Mouse (Mus musculus) midbrain, embryonic 11.5 days (tissue): ENCODE data around the gene Dmwd. TPM values are rescaled to one million over a fixed set of nuclear protein-coding genes. Genes with fewer than 3 reads are reported as not detected.

Experiments used
- ATAC-seq: fragments of 200-750 bp; cut with Nextera tagmentation; 2 replicates; pipeline ENCODE4 v1.8.0; 2017; ENCODE audit warnings: moderate TSS enrichment, moderate library complexity; ENCODE audit not compliant: low FRiP score
- DNase-seq: peaks from one replicate; pipeline ENCODE4 v3.0.0; 2015; ENCODE audit warnings: low spot score; ENCODE audit errors: missing footprints
- H3K27ac ChIP-seq: fragments of 300-500 bp; sonication (generic); 2 replicates; pipeline ENCODE4 v1.5.1; 2014; ENCODE audit warnings: low read depth, low read length
- H3K27me3 ChIP-seq: fragments of 300-500 bp; sonication (generic); 2 replicates; pipeline ENCODE4 v1.6.1; 2014; ENCODE audit warnings: mild to moderate bottlenecking, low read length, moderate library complexity, mixed read lengths; ENCODE audit not compliant: control insufficient read depth, insufficient read depth
- H3K36me3 ChIP-seq: fragments of 300-500 bp; sonication (generic); 2 replicates; pipeline ENCODE4 v1.6.1; 2014; ENCODE audit warnings: mild to moderate bottlenecking, low read length, moderate library complexity, mixed read lengths; ENCODE audit not compliant: control insufficient read depth, insufficient read depth
- H3K4me1 ChIP-seq: fragments of 300-500 bp; sonication (generic); 2 replicates; pipeline ENCODE4 v1.6.1; 2014; ENCODE audit warnings: low read length; ENCODE audit not compliant: control insufficient read depth, insufficient read depth
- H3K4me2 ChIP-seq: fragments of 300-500 bp; sonication (generic); 2 replicates; pipeline ENCODE4 v1.6.1; 2014; ENCODE audit warnings: mild to moderate bottlenecking, moderate library complexity
- H3K4me3 ChIP-seq: fragments of 300-500 bp; sonication (generic); 2 replicates; pipeline ENCODE4 v1.5.1; 2014; ENCODE audit warnings: low read depth, low read length
- H3K9ac ChIP-seq: fragments of 300-500 bp; sonication (generic); 2 replicates; pipeline ENCODE4 v1.6.1; 2014; ENCODE audit warnings: low read length
- H3K9me3 ChIP-seq: fragments of 300-500 bp; sonication (generic); 2 replicates; pipeline ENCODE4 v1.6.1; 2016; ENCODE audit warnings: low read length; ENCODE audit not compliant: control insufficient read depth
- WGBS: fragments of 180-500 bp; shearing (Covaris S2); extraction: QIAGEN DNeasy Blood & Tissue Kit; methylation state at CpG from one replicate; pipeline ENCODE4 v1.1.7; 2014; 5-methylcytosine and 5-hydroxymethylcytosine counted together
- polyA plus RNA-seq: library from polyadenylated mRNA; unstranded; fragments of >200 nt; fragmentation: Nextera tagmentation; extraction: Ambion mirVana; gene quantifications from 2 replicates; pipeline ENCODE4 v1.2.1, GENCODE M21; 2014

Dmwd gene
- 15.2 and 16.9 TPM in 2 replicates for polyA plus RNA-seq

DNA sequence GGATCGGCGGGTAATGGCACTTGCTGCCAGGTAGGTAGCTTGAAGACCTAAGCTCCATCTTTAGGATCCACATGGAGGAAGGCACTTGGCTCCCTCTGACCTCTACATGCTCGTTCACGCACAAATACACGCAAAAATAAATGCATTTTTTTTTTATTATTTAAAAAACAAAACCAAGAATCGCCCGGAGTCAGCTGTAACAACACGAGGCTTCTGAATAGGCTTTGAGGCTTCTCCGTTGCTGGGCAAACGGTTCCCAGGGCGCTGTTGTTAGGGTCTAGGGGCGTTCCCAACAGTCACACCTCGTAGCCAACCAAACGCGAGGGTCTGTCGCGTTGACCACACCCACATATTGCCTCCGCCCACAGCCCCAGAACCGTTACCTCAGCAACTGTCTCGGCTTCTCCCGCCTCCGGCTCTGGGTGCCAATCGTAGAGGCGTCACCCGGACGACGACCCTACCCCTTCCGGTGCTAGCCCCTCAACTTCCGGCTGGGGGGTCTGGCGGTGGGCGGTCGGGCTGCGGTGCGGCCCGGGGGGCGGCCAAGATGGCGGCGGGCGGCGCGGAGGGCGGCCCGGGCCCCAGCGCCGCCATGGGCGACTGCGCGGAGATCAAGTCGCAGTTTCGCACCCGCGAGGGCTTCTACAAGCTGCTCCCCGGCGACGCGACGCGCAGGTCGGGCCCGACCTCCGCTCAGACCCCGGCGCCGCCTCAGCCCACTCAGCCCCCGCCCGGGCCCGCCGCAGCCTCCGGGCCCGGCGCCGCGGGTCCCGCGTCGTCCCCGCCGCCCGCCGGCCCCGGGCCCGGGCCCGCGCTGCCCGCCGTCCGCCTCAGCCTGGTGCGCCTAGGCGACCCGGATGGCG lies at the start of gene Dmwd:
TSS of gene Dmwd (plus strand) at position 505 of the 863 bp plus-strand sequence.
- Histone ChIP-seq H3K27me3 (no peaks in the 10 kb centered on the region), H3K36me3 (peaks cover 20% of the 10 kb centered on the region), H3K27ac (peak within 1 kb of the TSS; percentile 32; the same call in 1 of the 2 replicates), H3K9me3 (no peaks in the 10 kb centered on the region), H3K4me1 (peaks cover 13% of the 10 kb centered on the region), H3K4me2 (peak within 1 kb of the TSS; percentile 62), H3K9ac (peak within 1 kb of the TSS; percentile 96), H3K4me3 (peak within 1 kb of the TSS; percentile 94)
- 1% methylated on average over 75 of the region's 91 CpGs for WGBS
- ATAC-seq (peak; percentile 99), DNase-seq (peak; percentile 100)

DNA sequence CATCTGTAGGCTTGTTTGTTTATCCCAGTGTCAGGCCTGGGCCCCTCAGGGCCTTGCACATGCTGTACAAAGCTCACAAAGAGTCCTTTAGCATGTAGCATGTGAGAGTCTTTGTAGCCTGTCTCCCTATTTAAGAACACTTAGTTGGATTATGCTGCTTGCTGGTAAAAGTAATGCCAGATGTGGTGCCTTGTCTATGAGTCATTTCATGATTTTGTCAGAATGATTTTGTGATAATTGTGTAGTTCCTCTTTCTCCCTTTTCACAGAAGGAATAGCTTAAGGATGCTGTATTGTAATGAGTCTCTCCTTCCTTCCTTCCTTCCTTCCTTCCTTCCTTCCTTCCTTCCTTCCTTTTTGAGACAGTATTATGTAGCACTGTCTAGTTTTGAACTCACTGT lies 48.0 kb upstream of the Dmwd start:
- Histone ChIP-seq H3K9me3 (no peaks in the 10 kb centered on the region), H3K9ac (no peak overlapping the region), H3K4me2 (no peak overlapping the region), H3K36me3 (peaks cover 20% of the 10 kb centered on the region), H3K27me3 (peaks cover 8% of the 10 kb centered on the region), H3K27ac (no peak overlapping the region), H3K4me1 (peaks cover 7% of the 10 kb centered on the region), H3K4me3 (no peak overlapping the region)
- ATAC-seq (no peak), DNase-seq (no peak)

DNA sequence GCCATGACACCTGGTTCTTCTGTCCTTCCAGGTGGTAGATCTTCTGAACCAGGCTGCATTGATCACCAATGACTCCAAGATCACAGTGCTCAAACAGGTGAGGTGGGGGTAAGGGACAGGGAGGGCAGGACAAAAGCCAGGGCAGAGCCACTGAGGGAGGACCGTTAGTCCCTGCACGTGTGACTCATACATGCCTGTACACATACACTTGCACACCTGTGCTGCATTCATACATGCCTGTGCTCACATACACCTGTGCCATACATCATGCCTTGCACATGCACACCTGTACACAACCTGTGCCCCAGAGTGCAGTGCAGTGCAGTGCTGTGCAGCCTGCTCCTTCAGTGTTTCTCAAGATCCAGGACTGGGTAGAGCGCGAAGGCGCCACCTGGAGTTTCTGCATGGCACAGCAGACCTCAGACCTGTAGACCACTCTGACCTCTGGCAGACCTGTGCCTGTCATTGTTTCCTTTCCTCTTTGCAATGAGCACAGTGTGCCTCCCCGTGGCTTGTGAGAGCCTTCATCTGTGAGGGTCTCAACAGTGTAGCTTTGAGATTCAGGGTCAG lies 46.9 kb upstream of the Dmwd start:
- Histone ChIP-seq H3K9ac (no peak overlapping the region), H3K4me3 (no peak overlapping the region), H3K36me3 (peaks cover 22% of the 10 kb centered on the region), H3K9me3 (no peaks in the 10 kb centered on the region), H3K27ac (no peak overlapping the region), H3K27me3 (no peaks in the 10 kb centered on the region), H3K4me2 (no peak overlapping the region), H3K4me1 (peaks cover 7% of the 10 kb centered on the region)
- ATAC-seq (peak; percentile 20), DNase-seq (peak; percentile 95)
- WGBS: 65% methylated on average over 6 of the region's 6 CpGs

DNA sequence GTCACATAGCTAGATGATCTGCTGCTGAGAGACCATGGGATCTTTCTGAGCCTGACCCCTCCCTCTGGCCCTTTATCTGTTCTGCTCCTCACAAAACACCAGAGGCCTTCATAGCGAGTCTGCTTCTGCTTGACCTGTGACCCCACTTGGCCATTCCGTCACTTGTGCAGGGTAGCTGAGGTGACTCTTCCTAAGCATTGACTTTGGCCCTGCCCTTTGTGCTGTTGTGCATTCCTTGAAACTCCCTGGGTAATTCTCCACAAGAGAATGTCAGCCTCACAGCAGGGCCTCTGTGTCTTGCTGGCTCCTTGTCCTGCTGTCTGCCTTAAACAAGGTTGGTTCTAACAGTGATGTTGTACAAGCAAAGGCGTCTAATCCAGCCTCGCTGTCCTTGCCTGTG lies 44.4 kb upstream of the Dmwd start:
- H3K9me3 ChIP-seq: no peaks in the 10 kb centered on the region
- 35% methylated on average over 4 of the region's 4 CpGs for WGBS

DNA sequence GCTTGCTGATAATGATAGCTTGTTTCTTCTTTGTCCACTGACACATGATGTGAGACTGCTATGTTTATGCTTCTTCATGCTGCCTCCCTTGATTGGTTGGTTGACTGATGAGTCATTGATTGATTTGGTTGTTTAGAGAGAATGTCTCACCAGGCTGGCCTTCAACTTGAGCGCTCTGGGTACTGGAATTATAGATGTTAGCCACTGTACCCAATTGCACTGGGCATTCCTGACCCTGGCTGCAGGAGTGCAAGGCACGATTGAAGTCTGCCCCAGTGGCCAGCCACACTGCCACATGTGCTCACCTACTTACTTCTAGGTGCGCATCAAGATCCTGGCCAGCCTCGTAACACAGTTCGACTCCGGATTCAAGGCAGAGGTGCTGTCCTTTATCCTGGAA lies 31.4 kb upstream of the Dmwd start:
- H3K4me1 ChIP-seq: no peaks in the 10 kb centered on the region
- no peaks in the 10 kb centered on the region for H3K27me3 ChIP-seq
- no peak overlapping the region for H3K4me2 ChIP-seq
- ATAC-seq (no peak), DNase-seq (no peak)
- H3K4me3 ChIP-seq: no peak overlapping the region
- H3K9me3 ChIP-seq: no peaks in the 10 kb centered on the region
- WGBS: 96% methylated on average over 6 of the region's 6 CpGs
- H3K27ac ChIP-seq: no peak overlapping the region
- H3K36me3 ChIP-seq: peaks cover 68% of the 10 kb centered on the region
- no peak overlapping the region for H3K9ac ChIP-seq

More for the DNA sequence above, 44.4 kb upstream of the Dmwd start:
- Histone ChIP-seq H3K27ac (no peak overlapping the region), H3K9ac (no peak overlapping the region), H3K4me2 (no peak overlapping the region), H3K4me3 (no peak overlapping the region), H3K4me1 (no peaks in the 10 kb centered on the region), H3K27me3 (no peaks in the 10 kb centered on the region), H3K36me3 (peaks cover 25% of the 10 kb centered on the region)
- no peak for DNase-seq
- ATAC-seq: no peak

DNA sequence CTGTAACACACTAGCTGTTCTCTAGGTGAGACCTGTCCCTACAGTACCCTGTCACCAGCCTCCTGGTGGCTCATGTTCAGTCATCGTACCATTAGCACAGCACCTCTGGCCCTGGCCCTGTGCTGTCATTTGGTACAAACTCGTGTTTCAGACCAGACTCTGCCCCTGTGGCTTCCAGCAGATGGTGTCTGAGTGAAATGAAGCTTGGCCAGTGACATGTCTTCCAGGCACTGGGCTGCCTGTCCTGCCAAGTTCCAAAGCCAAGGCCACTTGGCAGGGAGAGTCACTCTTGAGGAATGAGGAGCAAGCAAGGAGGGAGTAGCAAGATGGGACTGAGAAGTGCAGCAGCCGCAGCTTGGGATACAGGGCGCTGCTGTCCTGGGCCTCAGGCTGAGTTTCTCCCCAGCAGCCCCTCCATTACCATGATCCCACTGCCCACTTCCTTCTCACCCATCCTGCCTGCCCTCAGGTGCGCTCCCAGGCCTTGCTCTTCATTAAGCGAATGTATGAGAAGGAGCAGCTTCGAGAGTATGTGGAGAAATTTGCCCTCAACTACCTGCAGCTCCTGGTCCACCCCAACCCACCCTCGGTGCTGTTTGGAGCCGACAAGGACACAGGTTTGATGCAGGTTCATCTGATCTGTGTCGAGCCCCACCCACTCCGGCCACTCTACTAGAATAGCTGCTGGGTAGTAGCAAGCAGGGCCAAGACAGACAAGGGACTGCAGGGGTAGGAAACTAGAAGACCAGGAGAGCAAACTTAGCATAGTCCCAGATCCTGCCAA lies 29.5 kb upstream of the Dmwd start:
- no peaks in the 10 kb centered on the region for H3K4me1 ChIP-seq
- 93% methylated on average over 11 of the region's 11 CpGs for WGBS
- H3K4me3 ChIP-seq: no peak overlapping the region
- H3K36me3 ChIP-seq: peaks cover 65% of the 10 kb centered on the region
- no peak overlapping the region for H3K4me2 ChIP-seq
- no peaks in the 10 kb centered on the region for H3K9me3 ChIP-seq
- DNase-seq (peak; percentile 21), ATAC-seq (no peak)
- H3K27me3 ChIP-seq: no peaks in the 10 kb centered on the region
- no peak overlapping the region for H3K9ac ChIP-seq
- H3K27ac ChIP-seq: no peak overlapping the region

DNA sequence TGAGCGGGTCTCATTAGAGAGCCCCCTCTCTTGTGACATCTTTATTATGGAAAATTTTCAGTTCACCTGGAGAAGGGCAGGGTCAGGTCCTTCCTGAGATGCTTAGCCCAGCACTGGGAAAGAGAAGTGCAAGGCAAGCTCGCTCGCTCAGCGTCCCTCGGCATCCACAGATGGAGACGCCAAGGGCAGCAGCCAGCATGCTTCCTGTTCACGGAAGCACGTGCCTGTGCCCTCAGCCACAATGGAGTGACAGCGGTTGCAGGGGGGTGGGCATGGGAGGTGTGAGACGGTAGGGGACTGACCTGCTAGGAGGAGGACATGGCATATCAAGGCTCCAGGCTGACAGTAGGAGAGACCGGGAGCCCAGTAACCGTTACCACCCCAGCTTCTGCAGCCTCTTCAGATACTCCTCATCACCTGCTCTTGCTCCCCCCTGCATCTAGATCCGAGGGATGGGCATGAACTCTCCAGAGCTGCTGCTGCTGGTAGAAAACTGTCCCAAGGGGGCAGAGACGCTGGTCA lies 28.0 kb upstream of the Dmwd start:
- H3K4me3 ChIP-seq: no peak overlapping the region
- H3K36me3 ChIP-seq: peaks cover 59% of the 10 kb centered on the region
- 91% methylated on average over 14 of the region's 14 CpGs for WGBS

DNA sequence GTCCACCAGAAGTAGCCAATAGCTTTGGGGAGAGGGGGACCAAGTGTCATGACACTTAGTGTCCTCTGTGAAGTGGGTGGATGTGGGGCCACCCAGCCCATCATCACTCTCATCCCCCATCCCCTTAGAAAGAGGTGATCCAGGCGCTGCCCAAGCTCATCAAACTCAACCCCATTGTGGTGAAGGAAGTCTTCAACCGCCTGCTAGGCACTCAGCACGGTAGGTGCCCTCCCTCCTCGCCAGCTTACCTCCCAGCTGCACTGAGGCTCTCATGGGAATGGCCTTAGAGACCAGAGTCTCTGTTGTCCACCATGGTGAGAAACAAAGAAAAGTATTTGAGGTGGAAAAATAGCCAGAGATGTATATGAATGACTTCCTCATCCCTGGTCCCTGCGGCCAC lies 26.8 kb upstream of the Dmwd start:
- Histone ChIP-seq H3K9me3 (no peaks in the 10 kb centered on the region), H3K27ac (no peak overlapping the region), H3K4me2 (no peak overlapping the region), H3K36me3 (peaks cover 51% of the 10 kb centered on the region), H3K9ac (no peak overlapping the region), H3K27me3 (no peaks in the 10 kb centered on the region), H3K4me1 (peaks cover 2% of the 10 kb centered on the region; the same call in 1 of the 2 replicates), H3K4me3 (no peak overlapping the region)
- DNase-seq (no peak), ATAC-seq (no peak)
- WGBS: 84% methylated on average over 5 of the region's 5 CpGs

More for the DNA sequence above, 28.0 kb upstream of the Dmwd start:
- peak; percentile 53 for DNase-seq
- Histone ChIP-seq H3K9ac (no peak overlapping the region), H3K27ac (no peak overlapping the region), H3K27me3 (no peaks in the 10 kb centered on the region), H3K9me3 (no peaks in the 10 kb centered on the region), H3K4me2 (no peak overlapping the region), H3K4me1 (no peaks in the 10 kb centered on the region)
- ATAC-seq: no peak
